Mouse (Mus musculus) kidney, adult 2 months (tissue): Measurements from ENCODE around the gene Klhdc7a.

Experiments used
- CTCF ChIP-seq: fragments of 200-500 bp; conservative IDR thresholded peaks from 2 replicates; pipeline ENCODE4 v1.5.1; 2011; ENCODE audit warnings: low read depth, mild to moderate bottlenecking, control low read depth, low read length, moderate library complexity, mixed read lengths; ENCODE audit not compliant: insufficient read depth, insufficient read length
- POLR2A ChIP-seq: fragments of 200-500 bp; IDR thresholded peaks from one replicate; pipeline ENCODE4 v1.6.1; 2011; ENCODE audit warnings: low read depth, low read length, control low read depth

DNA sequence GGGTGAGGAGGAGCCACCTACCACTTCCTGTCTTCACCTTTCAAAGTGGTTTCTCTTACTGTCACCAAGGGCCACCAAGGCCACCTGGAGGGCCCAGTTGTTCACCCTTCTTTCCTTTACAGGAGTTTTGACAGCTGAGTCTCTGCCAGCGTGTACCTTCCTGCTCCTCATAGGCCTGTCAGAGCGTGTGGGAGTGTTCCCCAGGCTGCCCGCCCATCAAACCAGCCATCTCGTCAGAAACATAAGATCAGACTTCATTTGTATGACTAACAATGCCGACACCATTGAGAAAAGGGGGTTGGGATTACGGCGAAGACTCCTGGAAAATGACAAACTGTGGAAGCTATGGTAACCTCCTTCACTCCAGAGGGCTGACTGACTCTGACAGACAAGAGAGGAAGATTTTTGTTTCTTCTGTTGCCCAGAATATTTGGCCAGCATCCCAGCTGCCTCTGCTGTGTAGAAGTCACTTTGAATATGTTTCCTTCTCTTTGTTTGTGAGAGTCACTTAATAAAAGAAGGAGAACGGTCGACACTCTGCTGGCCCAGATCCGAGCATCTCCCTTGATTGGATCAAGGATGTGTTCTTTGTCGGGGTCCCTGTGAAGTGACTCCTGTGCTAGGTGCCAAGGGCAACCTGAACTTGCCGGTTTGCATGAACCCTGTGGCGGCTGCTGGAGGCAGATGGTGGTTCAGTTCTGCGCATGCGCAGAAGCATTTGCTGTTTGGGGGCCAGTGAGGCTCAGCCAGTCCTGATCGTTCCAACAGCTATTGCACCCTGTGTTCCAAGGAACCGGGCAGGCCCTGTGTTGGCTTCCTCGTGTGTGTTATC lies 34.6 kb downstream of the Klhdc7a start:
- TF ChIP-seq POLR2A, result no peak
- no peak for TF ChIP-seq CTCF
